Mouse (Mus musculus) forebrain, embryonic 12.5 days (tissue): ENCODE results near the gene Tsc22d2. TPM values are rescaled to one million over a fixed set of nuclear protein-coding genes. Genes with fewer than 3 reads are reported as not detected.
"Not testable (repeated sequence)": the region's sequence is repeated elsewhere in the genome, so short reads cannot be mapped to it uniquely, and the experiment has no call there.

Experiments
- ATAC-seq: fragments of 200-750 bp; cut with Nextera tagmentation; 2 replicates; pipeline ENCODE4 v1.8.0; 2017; ENCODE audit warnings: moderate TSS enrichment; ENCODE audit not compliant: low FRiP score
- H3K27ac ChIP-seq: fragments of 300-500 bp; sonication (generic); 2 replicates; pipeline ENCODE4 v1.5.1; 2016; ENCODE audit warnings: mild to moderate bottlenecking
- H3K27me3 ChIP-seq: fragments of 300-500 bp; sonication (generic); 2 replicates; pipeline ENCODE4 v1.6.1; 2016; ENCODE audit warnings: mild to moderate bottlenecking
- H3K36me3 ChIP-seq: fragments of 300-500 bp; sonication (generic); replicated peaks from 2 replicates; pipeline ENCODE4 v1.6.1; 2016; ENCODE audit warnings: mild to moderate bottlenecking
- H3K4me1 ChIP-seq: fragments of 300-500 bp; sonication (generic); 2 replicates; pipeline ENCODE4 v1.6.1; 2016
- H3K4me2 ChIP-seq: fragments of 300-500 bp; sonication (generic); 2 replicates; pipeline ENCODE4 v1.6.1; 2016; ENCODE audit warnings: mild to moderate bottlenecking, moderate library complexity
- H3K4me3 ChIP-seq: fragments of 300-500 bp; sonication (generic); replicated peaks from 2 replicates; pipeline ENCODE4 v1.5.1; 2016; ENCODE audit warnings: mild to moderate bottlenecking
- H3K9ac ChIP-seq: fragments of 300-500 bp; sonication (generic); 2 replicates; pipeline ENCODE4 v1.6.1; 2016; ENCODE audit warnings: mild to moderate bottlenecking
- H3K9me3 ChIP-seq: fragments of 300-500 bp; sonication (generic); 2 replicates; pipeline ENCODE4 v1.6.1; 2016
- WGBS: fragments of 180-500 bp; shearing (Covaris S2); methylation state at CpG from one replicate; pipeline ENCODE4 v1.1.7; 2016; 5-methylcytosine and 5-hydroxymethylcytosine counted together
- polyA plus RNA-seq: library from polyadenylated mRNA; unstranded; fragments of >200 nt; fragmentation: Nextera tagmentation; extraction: Ambion mirVana; gene quantifications from 2 replicates; pipeline ENCODE4 v1.2.1, GENCODE M21; 2016

Gene Tsc22d2
- polyA plus RNA-seq, 1 experiment from 2014 or later, result 14.8 TPM

DNA sequence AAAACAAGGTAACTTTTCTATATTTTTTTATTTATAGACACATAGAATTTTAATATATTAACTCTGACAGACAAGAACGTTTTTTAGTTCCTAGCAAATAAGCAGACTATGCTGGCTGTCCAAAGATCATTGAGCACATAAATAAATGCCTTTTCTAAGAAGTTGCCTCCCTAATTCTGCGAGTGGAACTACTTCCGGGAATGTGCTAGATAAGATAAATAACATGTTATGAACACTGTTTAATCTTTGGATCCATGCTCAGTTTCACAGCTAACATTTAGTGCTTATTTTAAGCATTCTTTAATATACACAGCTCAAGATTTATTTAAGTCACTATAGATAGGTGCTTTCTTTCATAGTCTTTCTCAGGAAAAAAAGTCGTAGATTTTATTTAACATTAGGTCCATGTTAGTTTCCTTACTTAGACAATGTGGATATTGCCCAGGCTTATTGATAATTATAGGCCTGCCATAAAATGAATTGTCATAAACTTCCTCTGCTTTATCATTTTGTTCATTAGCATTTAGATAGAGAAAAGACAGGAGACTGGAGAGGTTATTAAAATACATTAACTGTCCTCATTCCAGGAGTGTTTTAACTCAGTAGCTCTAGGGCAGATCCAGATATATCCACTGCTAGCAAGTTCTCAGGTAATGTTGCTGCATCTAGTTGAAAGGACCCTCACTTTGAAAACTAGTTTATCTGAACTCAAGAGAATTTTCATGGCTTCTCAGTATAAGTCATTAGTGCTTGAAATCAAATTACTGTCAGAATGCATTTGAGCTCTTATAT lies 40.1 kb downstream of the Tsc22d2 start:
- Histone ChIP-seq H3K9ac (no peak overlapping the region), H3K4me1 (no peaks in the 10 kb centered on the region), H3K36me3 (no peaks in the 10 kb centered on the region), H3K4me2 (no peak overlapping the region), H3K27me3 (no peaks in the 10 kb centered on the region), H3K9me3 (no peaks in the 10 kb centered on the region), H3K4me3 (no peak overlapping the region), H3K27ac (no peak overlapping the region)
- WGBS, result 91% methylated on average over 4 of the region's 4 CpGs
- no peak for ATAC-seq

GRCm38 (mm10) chr3:58455255-58455654 lies 40.7 kb downstream of the Tsc22d2 start:
- WGBS, result 87% methylated on average over 3 of the region's 3 CpGs
- no peaks in the 10 kb centered on the region for H3K27me3 ChIP-seq
- H3K4me2 ChIP-seq, result no peak overlapping the region
- peaks cover 4% of the 10 kb centered on the region; the same call in 1 of the 2 replicates for H3K36me3 ChIP-seq
- H3K4me3 ChIP-seq, result no peak overlapping the region
- no peaks in the 10 kb centered on the region for H3K4me1 ChIP-seq
- H3K27ac ChIP-seq, result no peak overlapping the region
- ATAC-seq, result no peak
- H3K9me3 ChIP-seq, result no peaks in the 10 kb centered on the region
- no peak overlapping the region for H3K9ac ChIP-seq

- Histone ChIP-seq H3K27ac (no peak overlapping the region), H3K4me3 (no peak overlapping the region), H3K4me2 (no peak overlapping the region), H3K9me3 (no peaks in the 10 kb centered on the region), H3K4me1 (no peaks in the 10 kb centered on the region), H3K36me3 (no peaks in the 10 kb centered on the region), H3K27me3 (no peaks in the 10 kb centered on the region), H3K9ac (no peak overlapping the region)
- WGBS, result 81% methylated on average over 9 of the region's 9 CpGs
- no peak for ATAC-seq
Observed at GRCm38 (mm10) chr3:58469655-58470437, 55.3 kb downstream of the Tsc22d2 start.

DNA sequence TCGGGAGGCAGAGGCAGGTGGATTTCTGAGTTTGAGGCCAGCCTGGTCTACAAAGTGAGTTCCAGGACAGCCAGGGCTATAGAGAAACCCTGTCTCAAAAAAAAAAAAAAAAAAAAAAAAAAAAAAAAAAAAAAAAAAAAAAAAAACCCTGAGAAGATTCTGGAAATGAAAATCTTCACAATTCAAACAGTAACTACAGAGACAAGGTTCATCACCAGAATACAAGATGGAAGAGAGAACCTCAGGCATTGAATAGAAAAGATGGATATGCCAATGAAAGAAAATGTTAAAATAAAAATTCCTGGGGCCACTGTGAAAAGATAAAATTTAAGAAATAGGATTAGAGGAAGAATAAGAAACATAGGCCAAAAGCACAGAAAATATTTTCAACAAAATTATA lies 60.8 kb downstream of the Tsc22d2 start:
- not testable (repeated sequence) for H3K4me3 ChIP-seq
- WGBS, result 93% methylated on average over 1 of the region's 1 CpGs

DNA sequence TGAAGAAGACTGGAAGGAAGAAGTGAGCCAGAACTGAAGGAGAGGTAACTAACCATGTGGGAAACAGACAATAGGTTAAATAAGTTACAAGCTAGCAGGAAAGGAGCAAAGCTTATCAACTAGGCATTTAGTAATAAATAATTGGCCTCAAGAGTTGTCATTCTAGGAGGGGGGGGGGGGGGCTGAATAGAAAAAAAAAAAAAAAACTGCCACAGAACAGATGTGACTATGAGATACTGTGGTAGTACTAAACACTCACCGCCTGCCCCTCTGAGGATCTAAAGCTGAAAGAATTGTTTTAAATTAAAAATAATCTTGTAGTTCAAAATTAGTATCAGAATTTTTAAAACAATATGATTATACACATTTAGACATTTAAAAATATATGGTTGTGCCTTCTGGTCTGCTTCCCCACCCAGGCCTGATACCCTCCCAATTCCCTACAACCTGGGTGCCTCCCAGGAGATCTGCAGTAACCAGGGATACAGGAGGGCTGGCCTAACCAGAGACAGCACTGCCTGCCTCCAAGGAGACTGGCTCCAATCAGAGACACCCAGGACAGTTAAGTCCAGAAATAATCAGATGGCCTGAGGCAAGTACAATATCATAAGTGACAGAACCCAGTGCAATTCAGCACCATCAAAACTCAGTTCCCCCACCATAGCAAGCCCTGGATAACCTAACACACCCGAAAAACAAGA lies 64.4 kb downstream of the Tsc22d2 start:
- H3K27me3 ChIP-seq, result no peaks in the 10 kb centered on the region
- WGBS, result 80% methylated on average over 2 of the region's 2 CpGs
- H3K36me3 ChIP-seq, result no peaks in the 10 kb centered on the region
- no peaks in the 10 kb centered on the region for H3K4me1 ChIP-seq
- ATAC-seq, result no peak
- H3K27ac ChIP-seq, result no peak overlapping the region
- no peak overlapping the region for H3K9ac ChIP-seq
- no peak overlapping the region for H3K4me3 ChIP-seq
- H3K4me2 ChIP-seq, result no peak overlapping the region
- H3K9me3 ChIP-seq, result no peaks in the 10 kb centered on the region

More for the DNA sequence above, 60.8 kb downstream of the Tsc22d2 start:
- not testable (repeated sequence) for H3K9me3 ChIP-seq, H3K27ac ChIP-seq, H3K9ac ChIP-seq, H3K27me3 ChIP-seq, H3K4me1 ChIP-seq, H3K4me2 ChIP-seq, H3K36me3 ChIP-seq, ATAC-seq

DNA sequence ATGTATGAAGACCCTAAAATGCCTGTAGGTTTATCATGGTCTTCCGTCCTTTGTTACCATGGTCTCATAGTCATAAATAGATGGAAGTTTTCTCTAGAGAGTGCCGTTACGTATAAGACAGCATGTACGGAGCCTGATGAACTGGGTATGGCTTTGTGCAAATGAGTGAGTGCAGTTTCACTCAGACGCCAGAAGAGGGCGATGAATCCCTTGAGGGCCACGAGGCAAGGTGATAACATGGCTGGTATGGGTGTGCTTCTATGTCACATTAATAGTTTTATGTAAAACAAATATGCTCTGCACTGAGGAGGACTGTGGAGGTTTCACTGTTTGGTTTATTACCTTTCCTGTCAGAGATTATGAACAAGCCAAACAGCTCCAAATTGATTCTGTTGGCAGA lies 71.4 kb downstream of the Tsc22d2 start:
- Histone ChIP-seq H3K27ac (no peak overlapping the region), H3K27me3 (no peaks in the 10 kb centered on the region), H3K36me3 (no peaks in the 10 kb centered on the region), H3K4me3 (no peak overlapping the region), H3K9me3 (no peaks in the 10 kb centered on the region), H3K4me1 (no peaks in the 10 kb centered on the region), H3K9ac (no peak overlapping the region), H3K4me2 (no peak overlapping the region)
- ATAC-seq, result no peak
- WGBS, result 66% methylated on average over 7 of the region's 7 CpGs

DNA sequence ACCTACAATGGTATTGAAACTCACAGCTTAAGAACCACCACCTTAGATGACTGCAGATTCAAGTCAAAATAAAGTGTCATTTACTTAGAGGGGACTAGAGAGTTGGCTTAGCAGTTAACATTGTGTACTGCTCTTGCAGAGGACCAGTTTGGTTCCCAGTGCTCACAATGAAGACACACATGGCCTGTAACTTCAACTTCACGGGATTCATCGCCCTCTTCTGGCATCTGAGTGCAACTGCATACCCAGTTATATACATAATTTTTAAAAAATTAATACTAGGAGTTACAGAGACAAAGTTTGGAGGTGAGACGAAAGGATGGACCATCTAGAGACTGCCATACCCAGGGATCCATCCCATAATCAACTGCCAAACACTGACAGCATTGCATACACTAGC lies 72.6 kb downstream of the Tsc22d2 start:
- no peak overlapping the region for H3K4me3 ChIP-seq
- no peaks in the 10 kb centered on the region for H3K27me3 ChIP-seq
- H3K36me3 ChIP-seq, result no peaks in the 10 kb centered on the region
- H3K9me3 ChIP-seq, result no peaks in the 10 kb centered on the region
- no peak overlapping the region for H3K27ac ChIP-seq
- H3K4me2 ChIP-seq, result no peak overlapping the region
- ATAC-seq, result no peak
- WGBS, result 71% methylated on average over 3 of the region's 3 CpGs
- H3K9ac ChIP-seq, result no peak overlapping the region
- H3K4me1 ChIP-seq, result no peaks in the 10 kb centered on the region

GRCm38 (mm10) chr3:58487999-58488775 lies 73.7 kb downstream of the Tsc22d2 start:
- no peak overlapping the region for H3K27ac ChIP-seq
- no peaks in the 10 kb centered on the region for H3K9me3 ChIP-seq
- H3K36me3 ChIP-seq, result no peaks in the 10 kb centered on the region
- H3K9ac ChIP-seq, result no peak overlapping the region
- no peaks in the 10 kb centered on the region for H3K4me1 ChIP-seq
- no peak for ATAC-seq
- no peak overlapping the region for H3K4me2 ChIP-seq
- 92% methylated on average over 8 of the region's 8 CpGs for WGBS
- H3K27me3 ChIP-seq, result no peaks in the 10 kb centered on the region
- H3K4me3 ChIP-seq, result no peak overlapping the region

- Histone ChIP-seq H3K36me3 (no peaks in the 10 kb centered on the region), H3K27me3 (no peaks in the 10 kb centered on the region), H3K9me3 (no peaks in the 10 kb centered on the region), H3K27ac (no peak overlapping the region), H3K9ac (no peak overlapping the region), H3K4me3 (no peak overlapping the region), H3K4me2 (no peak overlapping the region), H3K4me1 (no peaks in the 10 kb centered on the region)
- 78% methylated on average over 7 of the region's 7 CpGs for WGBS
- no peak for ATAC-seq
Observed at GRCm38 (mm10) chr3:58490787-58491186, 76.3 kb downstream of the Tsc22d2 start.

GRCm38 (mm10) chr3:58493621-58494020 lies 79.1 kb downstream of the Tsc22d2 start:
- H3K9me3 ChIP-seq, result no peaks in the 10 kb centered on the region
- no peak overlapping the region for H3K9ac ChIP-seq
- H3K4me1 ChIP-seq, result no peaks in the 10 kb centered on the region
- H3K27me3 ChIP-seq, result no peaks in the 10 kb centered on the region
- WGBS, result 88% methylated on average over 4 of the region's 4 CpGs
- ATAC-seq, result no peak
- H3K4me2 ChIP-seq, result no peak overlapping the region
- H3K27ac ChIP-seq, result no peak overlapping the region
- no peak overlapping the region for H3K4me3 ChIP-seq
- no peaks in the 10 kb centered on the region for H3K36me3 ChIP-seq

GRCm38 (mm10) chr3:58501961-58502360 lies 87.4 kb downstream of the Tsc22d2 start:
- no peak for ATAC-seq
- Histone ChIP-seq H3K4me1 (no peaks in the 10 kb centered on the region), H3K9me3 (no peaks in the 10 kb centered on the region), H3K27ac (no peak overlapping the region), H3K36me3 (no peaks in the 10 kb centered on the region), H3K4me2 (no peak overlapping the region), H3K27me3 (no peaks in the 10 kb centered on the region), H3K4me3 (no peak overlapping the region), H3K9ac (no peak overlapping the region)
- 67% methylated on average over 2 of the region's 2 CpGs for WGBS
